Mouse (Mus musculus) liver, embryonic 14.5 days (tissue): ENCODE data around the gene Prss34. TPM values are rescaled to one million over a fixed set of nuclear protein-coding genes. Genes with fewer than 3 reads are reported as not detected.

Experiments
- ATAC-seq: fragments of 200-750 bp; cut with Nextera tagmentation; 2 replicates; pipeline ENCODE4 v1.8.0; 2017; ENCODE audit warnings: moderate number of reproducible peaks, mild to moderate bottlenecking, moderate library complexity; ENCODE audit not compliant: insufficient read depth
- DNase-seq, 3 experiments: peaks; one replicate each; pipeline ENCODE4 v3.0.0-alpha.2; 2012 to 2013; ENCODE audit warnings: low read depth in 3 of 3, low spot score in 3 of 3
- H3K27ac ChIP-seq: fragments of 300-500 bp; sonication (generic); 2 replicates; pipeline ENCODE4 v1.5.1; 2014; ENCODE audit warnings: moderate library complexity, mild to moderate bottlenecking, control low read depth, inconsistent platforms
- H3K27me3 ChIP-seq: fragments of 300-500 bp; sonication (generic); 2 replicates; pipeline ENCODE4 v1.6.1; 2014; ENCODE audit warnings: mild to moderate bottlenecking, low read length, moderate library complexity; ENCODE audit not compliant: control insufficient read depth, insufficient read depth
- H3K36me3 ChIP-seq: fragments of 300-500 bp; sonication (generic); replicated peaks from 2 replicates; pipeline ENCODE4 v1.6.1; 2014; ENCODE audit warnings: low read depth; ENCODE audit not compliant: control insufficient read depth, insufficient read depth
- H3K4me1 ChIP-seq, 2 experiments: fragments of 200-500 bp in 1 of 2; fragments of 300-500 bp in 1 of 2; sonication (generic) in 1 of 2; replicated peaks; 2 replicates each; pipeline ENCODE4 v1.6.1; 2012 to 2014; ENCODE audit warnings: antibody characterized with exemption in 1 of 2, inconsistent platforms in 1 of 2, low read length in 1 of 2; ENCODE audit not compliant: control insufficient read depth in 2 of 2, insufficient read depth in 2 of 2
- H3K4me2 ChIP-seq: fragments of 300-500 bp; sonication (generic); 2 replicates; pipeline ENCODE4 v1.6.1; 2014; ENCODE audit warnings: low read depth, mild to moderate bottlenecking, control low read depth, moderate library complexity
- H3K4me3 ChIP-seq, 2 experiments: fragments of 200-500 bp in 1 of 2; fragments of 300-500 bp in 1 of 2; sonication (generic) in 1 of 2; 2 replicates each; pipeline ENCODE4 v1.5.1; 2012 to 2014; ENCODE audit warnings: low read depth in 2 of 2, low read length in 2 of 2, mild to moderate bottlenecking in 2 of 2, control low read depth in 1 of 2, inconsistent platforms in 1 of 2, moderate library complexity in 1 of 2; ENCODE audit not compliant: insufficient read depth in 1 of 2
- H3K9ac ChIP-seq: fragments of 300-500 bp; sonication (generic); replicated peaks from 2 replicates; pipeline ENCODE4 v1.6.1; 2014; ENCODE audit warnings: mild to moderate bottlenecking, control low read depth, moderate library complexity
- H3K9me3 ChIP-seq: fragments of 300-500 bp; sonication (generic); 2 replicates; pipeline ENCODE4 v1.6.1; 2016; ENCODE audit warnings: low read length, mixed read lengths; ENCODE audit not compliant: control insufficient read depth
- CTCF ChIP-seq: IDR thresholded peaks from 2 replicates; pipeline ENCODE4 v1.5.1; 2016; ENCODE audit warnings: antibody characterized with exemption, low read depth, control low read depth
- EP300 ChIP-seq: IDR thresholded peaks from 2 replicates; pipeline ENCODE4 v1.6.1; 2016; ENCODE audit warnings: antibody characterized with exemption, low read depth
- WGBS: fragments of 180-500 bp; shearing (Covaris S2); extraction: QIAGEN DNeasy Blood & Tissue Kit; methylation state at CpG from one replicate; pipeline ENCODE4 v1.1.7; 2014; ENCODE audit not compliant: insufficient replicate concordance; 5-methylcytosine and 5-hydroxymethylcytosine counted together
- polyA plus RNA-seq, 2 experiments: library from polyadenylated mRNA; depleted of rRNA in 1 of 2; stranded (reverse) in 1 of 2; unstranded in 1 of 2; fragments of >200 nt; fragmentation: Nextera tagmentation in 1 of 2; extraction: Ambion mirVana in 1 of 2; gene quantifications; 2 replicates each; pipeline versions ENCODE4 v1.2.1 to v1.2.3; 2012 to 2014

Prss34 gene
- 0.89 and 1.8 TPM in 2 replicates for polyA plus RNA-seq (2012; rRNA removed)
- 0.71 and 3.6 TPM in 2 replicates for polyA plus RNA-seq (2014; fragmentation: Nextera tagmentation; extraction: Ambion mirVana)

GRCm38 (mm10) chr17:25298094-25298493 lies at the start of gene Prss34:
TSS of gene Prss34 (plus strand) at chr17:25298394.
- H3K27me3 ChIP-seq: no peaks in the 10 kb centered on the region
- H3K27ac ChIP-seq: no peak within 1 kb of the TSS
- TF ChIP-seq EP300 (no peak), CTCF (no peak)
- H3K9me3 ChIP-seq: no peaks in the 10 kb centered on the region
- DNase-seq: no peak
- no peak within 1 kb of the TSS for H3K9ac ChIP-seq
- no peak for ATAC-seq
- whole genome bisulfite sequencing: 60% methylated on average over 5 of the region's 5 CpGs
- no peaks in the 10 kb centered on the region for H3K4me1 ChIP-seq
- no peak within 1 kb of the TSS for H3K4me2 ChIP-seq
- no peaks in the 10 kb centered on the region for H3K36me3 ChIP-seq
- H3K4me3 ChIP-seq: no peak within 1 kb of the TSS

GRCm38 (mm10) chr17:25250181-25250835 lies 47.9 kb upstream of the Prss34 start:
- Histone ChIP-seq H3K27me3 (peaks cover 20% of the 10 kb centered on the region), H3K36me3 (no peaks in the 10 kb centered on the region), H3K4me1 (no peaks in the 10 kb centered on the region), H3K4me3 (no peak overlapping the region), H3K27ac (no peak overlapping the region), H3K4me2 (no peak overlapping the region), H3K9me3 (no peaks in the 10 kb centered on the region), H3K9ac (no peak overlapping the region)
- no peak for DNase-seq
- WGBS: 63% methylated on average over 8 of the region's 8 CpGs
- TF ChIP-seq CTCF (no peak), EP300 (no peak)
- ATAC-seq: no peak

- TF ChIP-seq EP300: no peak
- TF ChIP-seq CTCF: no peak
- Histone ChIP-seq H3K27me3 (peaks cover 35% of the 10 kb centered on the region), H3K4me2 (no peak overlapping the region), H3K4me1 (no peaks in the 10 kb centered on the region), H3K36me3 (no peaks in the 10 kb centered on the region), H3K4me3 (no peak overlapping the region), H3K9me3 (no peaks in the 10 kb centered on the region), H3K27ac (no peak overlapping the region), H3K9ac (no peak overlapping the region)
- no peak for ATAC-seq
- WGBS: 44% methylated on average over 3 of the region's 3 CpGs
- DNase-seq: no peak
These were observed 45.6 kb upstream of the Prss34 start for GRCm38 (mm10) chr17:25252643-25253042.

GRCm38 (mm10) chr17:25253760-25254159 lies 44.4 kb upstream of the Prss34 start:
- H3K4me2 ChIP-seq: no peak overlapping the region
- no peaks in the 10 kb centered on the region for H3K36me3 ChIP-seq
- no peaks in the 10 kb centered on the region for H3K9me3 ChIP-seq
- no peak for ATAC-seq
- H3K27ac ChIP-seq: no peak overlapping the region
- TF ChIP-seq EP300: no peak
- no peak for TF ChIP-seq CTCF
- no peak overlapping the region for H3K4me3 ChIP-seq
- no peak overlapping the region for H3K9ac ChIP-seq
- no peaks in the 10 kb centered on the region for H3K4me1 ChIP-seq
- peaks cover 35% of the 10 kb centered on the region for H3K27me3 ChIP-seq
- 45% methylated on average over 10 of the region's 10 CpGs for WGBS
- no peak for DNase-seq

GRCm38 (mm10) chr17:25255110-25255509 lies 43.1 kb upstream of the Prss34 start:
- Histone ChIP-seq H3K9me3 (no peaks in the 10 kb centered on the region), H3K4me1 (no peaks in the 10 kb centered on the region), H3K27ac (no peak overlapping the region), H3K9ac (no peak overlapping the region), H3K4me2 (no peak overlapping the region), H3K4me3 (no peak overlapping the region), H3K36me3 (peaks cover 2% of the 10 kb centered on the region; the same call in 1 of the 2 replicates), H3K27me3 (peaks cover 35% of the 10 kb centered on the region)
- WGBS: 41% methylated on average over 2 of the region's 2 CpGs
- TF ChIP-seq CTCF: no peak
- DNase-seq (no peak), ATAC-seq (no peak)
